Mouse (Mus musculus) CD4-positive, CD25-positive, alpha-beta regulatory T cell, adult 2 months (primary cell): Measurements from ENCODE around the gene Csnk1d.
A peak's percentile ranks its signal among the peaks of the same experiment; 100 is the strongest.

Source experiments
- DNase-seq: peaks from one replicate; pipeline ENCODE4 v3.0.0-alpha.2; 2012; ENCODE audit warnings: low read depth, low spot score

Gene Csnk1d

DNA sequence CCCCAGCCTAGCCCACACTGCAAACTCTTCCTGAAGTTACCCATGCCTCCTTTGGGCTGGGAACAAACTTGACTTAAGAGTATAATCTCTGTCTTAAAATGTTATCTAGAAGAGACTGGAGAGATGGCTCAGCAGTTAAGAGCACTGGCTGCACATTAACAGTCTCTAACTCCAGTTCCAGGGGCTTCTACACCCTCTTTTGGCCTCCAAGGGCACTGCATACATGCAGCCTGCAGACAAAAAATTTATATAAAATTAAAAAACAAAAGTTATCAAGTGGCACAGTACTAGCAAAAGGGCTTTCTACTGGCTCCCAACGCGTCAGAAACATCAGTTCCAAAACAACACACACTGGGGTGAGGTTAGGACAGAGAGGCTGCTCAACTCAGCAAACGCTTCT is 3.5 kb downstream of the Csnk1d start:
- DNase-seq = peak; percentile 20

DNA sequence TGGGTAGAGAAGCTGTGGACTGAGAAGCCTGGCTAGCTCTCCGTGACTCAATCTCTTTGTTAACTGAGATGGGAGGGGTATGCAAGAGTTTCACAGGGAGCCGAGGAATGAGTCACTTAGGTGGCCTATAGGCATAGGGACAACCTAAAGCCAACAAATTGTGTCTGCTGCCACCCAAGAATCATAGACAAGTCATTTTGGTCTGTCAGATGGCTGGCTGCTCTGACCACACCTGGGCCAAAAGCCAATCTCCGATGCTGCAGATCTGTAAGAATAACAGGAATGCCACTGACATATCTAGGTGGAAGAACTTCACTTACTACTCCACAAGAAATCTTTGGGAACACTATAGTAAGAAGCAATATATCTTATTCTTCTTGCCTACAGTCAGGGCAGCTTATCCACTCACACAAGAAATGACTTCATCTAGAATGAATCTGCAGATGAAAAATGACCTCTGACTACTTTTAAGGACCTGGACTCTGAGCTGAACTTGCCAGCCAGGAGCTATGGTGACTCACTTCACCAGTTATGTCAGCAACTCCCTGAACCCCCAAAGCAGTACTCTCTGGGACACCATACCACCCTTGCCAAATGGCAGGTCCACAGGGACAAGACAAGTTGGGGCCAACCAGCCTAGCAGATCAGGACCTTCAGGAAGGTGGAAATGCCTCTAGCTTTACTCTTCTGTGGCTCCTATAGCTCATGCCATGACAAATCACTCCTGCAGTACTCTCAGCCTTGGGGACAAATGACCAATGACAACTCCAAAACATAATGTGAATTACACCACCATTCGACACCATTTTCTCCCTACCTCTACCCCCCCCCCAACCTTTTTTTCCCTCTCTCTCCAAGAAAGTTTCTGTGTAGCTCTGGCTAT is 6.4 kb downstream of the Csnk1d start:
- no peak for DNase-seq

DNA sequence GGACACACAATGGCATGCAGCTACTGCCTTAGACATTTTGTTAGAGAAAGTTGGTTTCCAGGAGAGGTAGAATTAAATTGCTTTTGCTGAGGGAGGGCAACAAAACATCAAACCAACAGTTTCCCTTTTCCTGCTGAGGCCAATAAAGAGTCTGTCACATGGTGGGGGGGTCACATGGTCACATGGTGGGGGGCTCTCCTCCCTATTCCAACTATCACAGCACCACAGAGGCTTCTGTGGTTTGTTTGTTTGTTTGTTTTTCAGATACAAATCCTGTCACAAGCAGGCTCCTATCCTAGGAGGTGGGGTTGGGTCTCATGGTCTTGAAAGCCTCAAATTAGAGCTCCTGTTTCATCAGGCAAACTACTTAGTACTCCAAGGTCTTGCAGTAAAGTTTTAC is 8.7 kb downstream of the Csnk1d start:
- no peak for DNase-seq

DNA sequence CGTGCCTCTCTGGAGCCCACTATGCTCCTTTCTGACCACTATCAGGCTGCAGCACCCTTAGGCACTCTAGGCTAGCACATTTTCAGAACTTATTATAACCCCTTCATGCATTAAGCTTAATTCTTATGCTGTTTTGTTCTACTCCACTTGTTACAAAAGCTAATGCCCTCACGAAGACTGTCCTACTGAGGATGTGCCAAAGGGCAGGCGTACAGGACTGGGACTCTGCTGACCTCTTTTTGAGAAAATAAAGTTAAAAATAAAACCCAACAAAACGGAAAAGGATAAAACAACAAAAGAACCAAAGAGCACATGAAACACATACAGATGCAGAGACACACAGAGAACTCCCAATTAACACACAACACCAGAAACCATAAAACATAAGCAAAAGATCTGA is 9.5 kb downstream of the Csnk1d start:
- DNase-seq = no peak

DNA sequence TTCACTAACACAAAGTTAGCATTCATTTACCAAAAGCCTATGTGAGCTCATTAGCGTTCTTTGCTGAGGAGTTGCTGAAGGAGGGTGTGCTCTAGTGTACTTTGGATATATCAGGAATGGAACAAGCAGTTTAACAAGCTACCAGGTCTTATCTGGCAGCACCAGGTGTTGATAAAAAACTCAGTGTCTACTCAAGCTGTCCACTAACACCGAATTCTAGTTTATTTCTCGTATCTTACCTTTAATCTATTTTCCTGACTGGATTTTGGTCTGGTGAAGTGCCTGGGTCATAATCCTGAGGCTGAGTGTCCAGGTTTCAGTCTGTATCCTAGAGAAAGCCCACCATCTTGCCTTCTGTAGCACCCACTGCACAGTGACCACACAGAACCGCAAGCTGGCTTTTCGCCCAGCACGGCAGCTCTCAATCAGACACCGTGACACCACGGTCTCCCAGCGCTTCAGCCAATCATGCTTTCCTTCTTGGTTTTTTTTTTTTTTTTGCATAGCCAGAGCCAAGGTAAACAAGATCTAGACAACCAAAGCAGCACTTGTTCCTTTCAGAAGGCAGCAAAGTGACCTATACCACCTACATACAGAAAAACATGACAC is 10.6 kb downstream of the Csnk1d start:
- no peak for DNase-seq

DNA sequence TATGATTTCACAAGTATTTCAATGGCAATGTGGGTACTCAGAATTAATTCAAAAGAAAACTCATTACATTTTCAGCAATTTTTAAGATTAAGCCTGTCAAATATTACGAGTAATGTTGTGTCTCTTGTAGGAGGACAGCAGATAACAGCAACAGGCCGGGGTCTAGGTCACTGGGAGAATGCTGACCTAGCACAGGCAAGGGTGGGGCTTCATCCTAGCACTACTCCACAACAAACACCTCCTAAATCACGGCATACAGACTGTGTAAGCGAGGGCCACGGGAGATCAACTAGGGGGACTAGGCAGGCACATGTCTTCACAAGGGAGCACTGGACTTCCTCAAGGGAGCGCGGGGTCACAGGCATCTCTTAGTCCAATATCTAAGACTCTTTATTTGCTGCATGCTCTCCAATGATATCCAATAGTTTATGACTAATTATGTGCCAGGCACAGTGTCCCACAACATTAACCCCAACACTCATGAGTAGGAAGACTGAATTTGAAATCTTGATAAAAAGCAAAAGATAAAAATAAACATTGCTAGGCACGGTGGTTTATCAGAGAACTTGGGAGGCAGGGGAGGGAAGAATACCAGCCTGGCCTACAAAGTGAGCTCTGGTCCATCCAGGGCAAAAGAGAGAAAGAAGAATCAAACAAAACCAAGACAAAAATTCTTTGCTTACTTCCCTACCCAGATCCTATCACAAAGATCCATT is 11.3 kb downstream of the Csnk1d start:
- DNase-seq = no peak

DNA sequence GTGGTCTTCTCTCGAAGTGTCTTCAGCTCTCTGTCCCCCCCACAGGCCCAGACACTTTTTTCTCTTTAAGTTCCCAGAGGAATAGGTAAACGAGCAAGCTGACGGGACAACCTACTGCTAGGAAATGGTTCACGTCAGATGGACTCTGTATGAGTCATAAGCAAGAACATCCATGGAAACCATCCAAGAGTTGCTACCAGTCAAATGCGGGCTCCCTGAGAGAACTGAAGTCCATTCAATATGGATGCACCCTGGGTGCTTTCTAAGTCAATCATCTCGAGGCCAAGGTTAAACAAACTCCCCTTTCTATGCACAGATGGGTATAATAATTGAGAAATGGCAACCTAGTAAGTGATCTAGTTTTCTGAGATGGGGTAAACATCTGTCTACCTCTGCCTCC is 17.8 kb downstream of the Csnk1d start:
- DNase-seq = no peak

DNA sequence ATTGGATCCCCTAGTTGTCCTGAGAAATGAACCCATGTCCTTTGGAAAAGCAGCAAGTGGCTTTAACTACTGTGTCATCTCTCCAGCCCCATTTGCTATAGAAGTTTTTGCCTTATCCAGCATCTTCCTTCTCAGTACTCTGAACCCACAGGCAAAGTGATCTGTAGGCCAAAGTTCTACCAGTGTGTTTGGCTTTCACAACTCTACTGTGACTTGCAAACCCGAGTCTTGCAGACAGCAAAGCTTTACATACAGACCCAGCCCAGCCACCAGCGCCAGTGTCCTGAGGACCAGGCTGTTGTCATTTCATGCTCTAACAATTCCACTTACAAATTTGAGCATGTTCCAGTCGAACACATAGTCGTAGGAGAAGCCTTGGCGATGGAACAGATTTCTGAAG is 19.9 kb downstream of the Csnk1d start:
- no peak for DNase-seq

DNA sequence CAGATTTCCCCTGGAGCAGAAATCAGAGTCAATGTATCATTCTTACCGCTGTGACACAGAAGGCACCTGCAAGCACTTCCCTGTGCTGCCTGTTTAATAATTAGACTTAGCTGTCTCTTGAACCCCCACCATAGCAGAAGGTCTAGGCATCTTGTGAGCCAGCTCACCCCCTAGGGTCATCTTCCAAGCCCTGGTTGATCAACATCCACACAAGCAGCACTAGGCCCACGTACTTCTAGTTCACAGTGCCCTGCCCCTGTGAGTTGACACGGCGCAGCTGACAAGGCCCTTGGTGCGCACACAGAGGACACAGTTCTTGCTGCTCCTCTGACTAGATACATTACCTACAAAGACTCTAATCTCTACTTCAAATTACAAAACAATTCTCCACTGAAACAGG is 21.4 kb downstream of the Csnk1d start:
- DNase-seq = no peak

DNA sequence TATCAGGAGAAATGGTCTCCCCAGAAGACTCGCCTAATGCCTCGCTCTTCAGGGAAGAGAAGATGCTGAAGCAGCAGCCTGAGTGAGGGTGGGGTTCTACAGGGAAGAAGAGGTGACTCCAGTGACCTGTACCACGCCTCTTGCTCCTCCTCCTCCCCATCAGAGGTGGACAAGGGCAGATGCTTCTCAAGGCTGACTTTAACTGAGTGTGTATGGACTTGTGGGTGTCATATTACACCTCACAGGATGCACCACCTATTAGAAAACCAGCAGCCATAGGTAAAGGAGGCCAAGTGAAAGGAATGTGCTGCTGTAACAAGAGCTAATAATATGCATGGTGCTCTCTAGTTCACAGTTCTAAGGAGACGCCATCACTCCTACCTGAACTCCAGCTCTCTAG is 25.5 kb downstream of the Csnk1d start:
- no peak for DNase-seq

DNA sequence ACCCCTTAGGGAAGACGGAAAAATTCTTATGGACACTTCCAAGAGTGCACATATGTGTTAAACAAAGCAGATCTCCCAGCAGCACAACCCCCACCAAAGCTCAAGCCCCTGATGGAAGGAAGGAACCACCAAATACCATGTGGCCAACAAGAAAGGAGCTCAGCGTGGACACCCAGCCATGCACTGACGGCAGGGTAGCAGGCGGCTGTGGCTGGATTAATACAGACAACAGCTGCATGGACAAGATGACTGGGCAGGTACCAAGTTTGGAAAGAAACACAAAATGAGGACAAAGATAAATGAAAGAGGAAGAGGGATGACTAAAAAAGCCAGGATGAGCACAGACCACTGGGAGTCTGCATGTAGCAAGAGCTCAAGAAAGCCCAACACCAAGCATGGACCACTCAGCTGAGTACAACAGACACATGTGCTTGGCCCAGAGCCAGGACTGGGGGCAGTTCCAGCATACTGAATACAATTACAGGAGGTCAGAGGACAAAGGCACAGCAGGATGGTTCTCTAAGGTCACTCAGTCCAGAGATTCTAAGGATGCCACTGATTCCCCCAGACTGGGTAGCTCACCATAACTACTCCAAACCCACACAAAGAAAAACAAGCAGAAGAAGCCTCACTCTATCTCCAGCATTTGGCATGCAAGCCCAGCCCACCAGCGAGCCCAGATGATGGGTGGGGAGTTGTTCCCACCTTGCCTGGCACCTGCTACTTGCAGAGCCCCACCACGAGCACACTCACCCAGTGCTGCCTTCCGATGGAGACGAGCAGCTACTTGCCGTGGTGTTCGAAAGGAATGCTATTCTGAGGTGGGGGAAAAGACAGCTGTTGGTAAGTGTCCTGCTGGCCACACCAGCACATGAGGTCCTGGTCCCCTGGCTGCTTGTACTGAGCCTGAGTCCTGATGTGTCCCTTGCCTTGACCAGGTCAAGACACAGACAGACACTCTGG is 26.7 kb downstream of the Csnk1d start:
- DNase-seq = no peak

DNA sequence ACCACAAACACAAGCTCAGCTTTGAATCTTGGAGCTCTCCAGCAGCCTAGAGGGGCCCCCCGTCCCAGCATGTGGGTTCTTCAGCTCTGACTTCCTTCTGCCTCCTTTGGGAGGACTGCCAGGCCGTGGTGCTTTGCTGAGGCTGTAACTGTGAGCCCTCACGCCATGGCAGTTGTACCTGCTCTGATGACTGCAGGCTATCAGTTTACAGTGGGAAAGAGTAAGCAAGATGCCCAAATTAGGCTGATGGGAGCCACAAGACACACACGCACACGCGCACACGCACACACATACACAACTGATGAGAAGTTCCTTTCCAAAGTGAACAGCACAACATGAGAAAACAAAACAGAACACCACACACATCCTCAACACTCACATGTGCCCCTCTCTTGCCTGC is 28.2 kb downstream of the Csnk1d start:
- no peak for DNase-seq

DNA sequence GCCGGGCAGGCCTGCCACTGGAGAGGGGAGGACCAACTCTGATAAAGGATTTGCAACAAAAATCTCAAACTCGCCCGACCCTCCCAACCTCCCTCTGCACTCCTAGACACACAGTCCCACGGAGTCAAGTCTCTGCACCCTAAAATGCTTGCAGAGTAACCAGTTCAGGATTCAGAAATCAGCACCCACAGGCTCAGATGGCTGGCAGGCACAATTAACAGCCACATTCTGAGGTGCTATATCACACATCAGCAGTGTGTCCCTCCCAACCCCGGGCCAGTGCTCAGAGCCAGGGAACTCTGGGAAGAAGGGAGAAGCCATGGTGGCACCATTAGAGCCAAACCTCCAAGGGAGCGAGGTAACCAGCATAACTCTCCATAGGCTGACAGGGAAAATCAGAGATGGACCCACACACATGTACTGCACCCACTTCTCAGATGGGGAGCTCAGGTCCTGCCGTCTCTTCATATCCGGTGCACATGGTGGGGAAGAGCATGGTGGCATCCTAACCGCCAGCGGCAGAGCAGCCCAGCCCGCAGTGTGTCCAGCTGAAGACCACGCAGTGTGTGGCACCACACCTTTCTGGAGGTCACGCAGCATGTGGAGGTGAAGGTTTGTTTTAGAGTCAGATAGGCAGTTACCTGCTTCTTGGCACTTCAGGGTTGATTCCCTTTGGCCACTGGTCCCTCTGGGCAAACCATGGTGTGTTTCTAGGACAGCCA is 28.9 kb downstream of the Csnk1d start:
- no peak for DNase-seq

DNA sequence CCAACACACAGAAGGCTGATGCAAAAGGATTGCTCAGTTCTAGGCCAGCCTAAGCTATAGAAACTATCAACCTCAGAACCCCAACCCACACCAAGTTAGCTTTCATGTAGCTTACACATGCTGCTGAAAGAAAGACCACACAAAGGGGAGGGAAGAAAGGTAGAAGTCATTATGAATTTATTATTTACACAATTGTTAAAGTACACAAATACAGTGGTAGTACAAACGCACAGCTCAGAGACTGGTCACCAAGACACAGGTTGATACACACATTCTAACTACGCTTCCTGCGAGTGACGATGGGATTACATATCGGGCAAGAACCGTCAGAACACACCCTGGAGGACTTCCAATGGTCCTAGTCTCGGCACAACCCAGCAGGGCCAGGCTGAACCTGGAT is 29.5 kb downstream of the Csnk1d start:
- no peak for DNase-seq

DNA sequence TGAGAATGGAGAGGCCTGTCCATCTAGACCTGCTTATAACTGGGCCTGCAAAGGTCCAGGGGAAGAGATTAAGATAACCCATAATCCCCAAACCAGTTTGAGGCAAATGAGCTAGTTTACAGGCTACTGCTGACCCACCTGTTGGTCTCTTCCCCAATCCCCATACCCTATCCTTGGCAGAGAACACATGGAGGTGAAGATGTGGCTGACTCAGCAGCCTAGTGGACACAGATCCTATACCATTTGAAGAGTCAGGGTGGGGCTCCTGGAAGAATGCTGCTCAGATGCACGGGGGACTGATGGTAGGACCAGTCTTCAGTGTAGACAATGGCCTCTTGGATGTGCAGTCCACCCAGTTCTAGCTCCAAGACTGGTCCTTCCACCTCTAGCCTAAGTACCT is 30.9 kb downstream of the Csnk1d start:
- no peak for DNase-seq

DNA sequence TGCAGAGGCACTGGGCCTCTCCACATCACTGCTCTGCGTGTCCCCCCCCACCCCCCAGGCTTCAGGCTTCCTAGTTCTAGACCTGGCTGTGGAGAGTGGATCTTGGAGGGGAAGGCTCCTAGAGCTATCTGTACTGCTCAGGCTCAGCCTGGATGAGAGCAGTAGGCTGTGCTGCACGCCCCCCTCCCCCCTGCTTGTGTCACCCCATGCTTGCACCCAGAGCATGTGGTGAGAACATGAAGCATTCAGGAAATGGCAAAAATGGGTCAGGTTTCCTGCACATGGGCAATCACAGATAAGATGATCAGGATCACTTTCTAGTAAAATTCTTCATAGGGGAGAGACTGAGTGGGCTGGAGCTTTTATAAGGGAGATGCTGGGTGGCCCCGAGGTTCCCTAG is 31.6 kb downstream of the Csnk1d start:
- no peak for DNase-seq

DNA sequence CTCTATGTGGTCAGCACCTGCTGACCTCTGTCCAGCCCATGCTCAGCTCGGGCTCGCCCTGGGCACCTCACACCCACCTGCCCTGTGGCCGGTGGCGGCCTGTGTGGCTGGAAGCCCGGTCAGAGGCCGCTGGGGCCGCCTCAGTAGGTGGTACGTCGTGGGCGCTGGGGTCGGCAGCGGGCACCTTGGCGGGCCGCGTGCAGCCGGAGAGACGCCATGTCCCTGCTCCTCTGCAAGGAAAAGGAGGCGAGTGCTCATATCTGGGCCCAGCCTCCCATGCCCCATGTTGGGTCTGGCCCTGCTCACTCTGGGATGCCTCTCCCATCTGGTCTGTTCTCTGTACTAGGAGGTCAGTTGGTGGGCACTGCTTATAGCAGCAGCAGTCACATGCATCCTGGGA is 32.1 kb downstream of the Csnk1d start:
- DNase-seq = no peak

DNA sequence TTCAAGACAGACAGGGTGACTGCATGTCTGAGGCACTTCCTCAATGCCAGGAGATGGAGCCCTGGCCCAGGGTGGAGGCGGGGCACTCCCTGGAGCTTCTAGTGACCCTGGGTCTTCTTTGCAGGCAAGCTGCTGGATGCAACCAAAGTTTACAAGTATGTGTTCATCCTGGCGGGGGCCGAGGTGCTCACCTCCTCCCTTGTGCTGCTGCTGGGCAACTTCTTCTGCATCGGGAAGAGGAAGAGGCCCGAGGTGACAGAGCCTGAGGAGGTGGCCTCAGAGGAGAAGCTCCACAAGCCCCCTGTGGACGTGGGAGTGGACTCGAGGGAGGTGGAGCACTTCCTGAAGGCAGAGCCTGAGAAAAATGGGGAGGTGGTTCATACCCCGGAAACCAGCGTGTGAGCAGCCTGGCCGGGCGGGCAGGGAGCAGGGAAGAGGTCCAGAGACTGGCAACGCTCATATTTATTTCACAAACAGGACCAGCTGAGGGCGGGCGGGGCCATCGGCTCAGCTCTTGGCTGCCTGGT is 33.3 kb downstream of the Csnk1d start:
- DNase-seq = no peak

DNA sequence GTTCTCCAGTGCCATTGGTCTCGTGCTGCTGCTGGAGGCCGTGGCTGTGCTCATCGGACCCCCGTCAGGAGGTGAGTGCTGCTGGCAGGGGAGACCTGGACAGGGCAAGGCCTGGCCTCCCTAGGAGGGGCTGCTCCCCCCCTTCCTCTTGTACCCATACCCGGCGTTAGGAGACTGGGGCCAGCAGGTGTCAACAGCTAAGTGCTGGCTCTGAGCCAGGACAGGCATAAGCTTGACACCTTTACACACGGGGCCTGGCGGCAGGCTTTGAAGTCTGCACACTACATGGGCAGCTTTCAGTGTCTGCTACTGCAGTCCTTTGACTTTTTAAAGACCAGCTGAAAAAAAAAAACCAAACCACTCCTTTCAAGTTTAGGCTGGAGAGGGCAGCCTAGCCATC is 34.1 kb downstream of the Csnk1d start:
- no peak for DNase-seq

DNA sequence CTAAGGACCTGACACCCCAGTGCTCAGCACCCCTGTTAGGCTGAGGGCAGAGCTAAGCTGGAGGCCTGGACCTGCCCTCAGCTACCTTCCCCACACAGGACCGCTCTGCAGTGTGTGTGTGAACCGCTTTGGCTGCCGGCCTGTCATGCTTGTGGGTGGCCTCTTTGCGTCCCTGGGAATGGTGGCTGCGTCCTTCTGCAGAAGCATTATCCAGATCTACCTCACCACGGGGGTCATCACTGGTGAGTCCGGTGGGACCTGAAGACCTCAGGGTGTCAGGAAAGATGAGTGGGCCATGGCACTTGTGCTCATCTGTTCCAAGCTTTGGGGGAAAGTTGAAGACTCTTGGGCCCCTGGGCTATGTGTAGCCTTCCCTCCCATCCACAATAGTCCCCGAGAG is 35.4 kb downstream of the Csnk1d start:
- no peak for DNase-seq

DNA sequence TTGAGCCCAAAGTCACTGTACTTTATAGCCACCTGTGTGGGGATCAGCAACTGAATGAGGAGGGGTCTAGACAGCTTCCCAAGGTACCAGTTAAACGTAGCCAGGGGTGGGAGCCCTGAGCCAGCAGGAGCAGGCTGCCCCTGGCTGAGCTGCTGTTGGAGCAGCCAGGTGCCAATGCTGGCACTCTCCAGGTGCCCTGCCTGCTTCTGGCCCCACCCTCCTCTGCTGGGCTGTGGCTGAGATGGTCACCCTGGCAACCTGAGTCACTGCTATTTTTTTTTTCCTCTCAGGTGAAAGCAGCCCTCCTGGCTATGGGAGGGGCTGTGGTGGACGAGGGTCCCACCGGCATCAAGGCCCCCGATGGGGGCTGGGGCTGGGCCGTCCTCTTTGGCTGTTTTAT is 36.2 kb downstream of the Csnk1d start:
- DNase-seq = no peak
